Mouse (Mus musculus) heart, postnatal 36 days (tissue): ENCODE data around the gene Slc9a5. TPM values are rescaled to one million over a fixed set of nuclear protein-coding genes. Genes with fewer than 3 reads are reported as not detected.
A peak's percentile ranks its signal among the peaks of the same experiment; 100 is the strongest.

Source experiments
- DNase-seq, 2 experiments: peaks; one replicate each; pipeline ENCODE4 v3.0.0; 2021 to 2022
- intact Hi-C: fragments of 180-260 bp; cut with DNase I; formaldehyde crosslinking; loops from one replicate; pipeline ENCODE4 v1.15.1; 2025
- total RNA-seq, 2 experiments: library from RNA; stranded (reverse); gene quantifications; 2 replicates each; pipeline ENCODE4 v1.2.3; 2021

Slc9a5 gene
- total RNA-seq, 2 experiments from 2014 or later: 0.44 to 0.62 TPM

DNA sequence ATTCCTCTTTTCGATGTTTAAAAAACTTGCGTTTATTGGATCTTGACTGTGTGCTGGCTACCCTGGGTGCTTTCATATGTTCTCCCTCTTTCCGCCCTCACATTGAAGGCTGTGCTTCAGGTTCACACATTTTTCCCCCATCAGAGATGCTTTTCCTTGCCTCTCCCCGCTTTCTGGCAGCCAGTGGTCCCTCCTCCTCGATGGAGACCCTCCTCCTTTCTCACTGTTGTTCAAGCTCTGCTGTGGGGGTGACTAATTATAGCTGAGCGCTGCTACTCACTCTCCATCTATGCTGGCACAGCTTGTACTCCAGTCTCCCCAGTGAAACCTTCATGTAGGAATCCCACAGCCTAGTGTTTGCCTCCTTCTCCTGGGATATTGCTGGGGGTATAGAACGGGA lies 1.5 kb downstream of the Slc9a5 start:
- no peak for DNase-seq
- intact Hi-C loops: no loop called here

DNA sequence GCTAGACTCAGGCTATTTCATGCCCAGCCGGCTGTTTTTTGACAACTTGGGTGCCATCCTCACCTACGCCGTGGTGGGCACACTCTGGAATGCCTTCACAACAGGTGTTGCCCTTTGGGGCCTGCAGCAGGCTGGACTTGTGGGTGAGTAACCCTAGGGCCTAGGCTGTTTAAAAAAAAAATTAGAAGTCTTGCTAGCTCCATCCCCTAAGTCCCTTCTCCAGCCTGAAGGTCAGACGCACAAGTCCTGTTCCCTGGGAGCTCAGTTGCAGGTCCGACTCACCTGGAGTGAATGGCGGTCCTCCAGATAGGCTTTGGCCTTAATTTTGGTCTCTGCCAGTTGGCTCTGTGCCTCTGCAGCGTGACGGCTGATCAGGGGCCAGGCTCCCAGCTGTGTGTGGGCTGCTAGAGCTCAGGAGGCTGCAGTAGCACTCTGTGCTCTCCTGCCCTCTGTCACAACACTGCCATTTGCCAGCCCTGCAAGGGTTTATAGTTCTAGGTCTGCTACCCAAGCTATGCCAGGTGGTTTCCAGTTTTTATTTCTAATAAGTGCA lies 5.0 kb downstream of the Slc9a5 start:
- no peak for DNase-seq
- intact Hi-C loops: no loop called here

DNA sequence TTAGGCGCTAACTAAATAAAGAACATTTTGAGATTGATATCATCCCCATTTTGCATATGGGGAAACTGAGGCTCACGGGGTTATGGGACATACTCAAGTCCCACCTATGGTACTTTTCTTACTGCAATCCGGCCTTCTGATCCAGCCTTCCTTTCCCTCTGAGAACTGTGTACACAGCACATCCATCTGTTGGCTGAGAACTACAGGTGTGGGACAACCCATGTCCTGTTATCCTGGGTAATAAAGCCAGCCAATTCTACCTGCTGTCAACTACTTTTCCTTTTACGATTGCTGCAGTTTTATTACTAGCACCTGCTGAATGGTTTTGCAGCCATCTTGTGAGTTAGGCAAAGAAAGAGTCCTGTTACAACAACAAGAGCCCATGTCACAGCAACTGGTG lies 5.9 kb downstream of the Slc9a5 start:
- no peak for DNase-seq
- intact Hi-C loops: no loop called here

DNA sequence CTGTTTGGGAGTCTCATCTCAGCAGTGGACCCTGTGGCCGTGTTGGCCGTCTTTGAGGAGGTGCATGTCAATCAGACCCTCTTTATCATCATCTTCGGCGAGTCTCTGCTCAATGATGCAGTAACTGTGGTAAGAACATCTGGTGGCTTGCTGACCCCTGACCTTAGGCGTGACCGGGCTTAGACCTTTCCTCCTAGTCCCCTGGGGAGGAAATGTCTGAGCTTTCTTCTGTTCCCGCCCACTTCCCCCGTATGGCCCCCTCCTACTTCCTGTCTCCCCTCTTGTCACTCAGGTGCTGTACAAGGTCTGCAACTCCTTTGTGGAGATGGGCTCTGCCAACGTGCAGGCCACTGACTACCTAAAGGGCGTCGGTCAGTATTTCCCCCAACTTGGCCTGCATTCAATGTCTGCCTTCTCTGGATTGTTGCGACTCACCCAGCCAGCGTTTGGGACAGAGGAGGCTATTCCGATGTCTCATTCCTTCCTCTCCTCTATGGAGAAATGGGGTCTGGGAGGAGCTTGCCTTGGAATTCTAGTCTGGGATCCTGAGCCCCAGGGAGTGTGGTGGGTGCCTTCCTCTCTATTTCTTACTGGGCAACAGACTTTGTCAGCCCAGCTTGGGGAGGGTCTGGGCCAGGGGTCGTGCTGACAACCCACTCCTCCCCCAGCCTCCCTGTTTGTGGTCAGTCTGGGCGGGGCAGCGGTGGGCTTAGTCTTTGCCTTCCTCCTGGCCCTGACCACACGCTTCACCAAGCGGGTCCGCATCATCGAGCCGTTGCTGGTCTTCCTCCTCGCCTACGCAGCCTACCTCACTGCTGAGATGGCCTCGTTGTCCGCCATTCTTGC lies 6.8 kb downstream of the Slc9a5 start:
- intact Hi-C loops: loop anchor here (5.0 kb wide), 1 partner anchor 197 kb away; no protein-coding TSS in a partner anchor
- DNase-seq: peak in 1 of 2 experiments; percentile 42

DNA sequence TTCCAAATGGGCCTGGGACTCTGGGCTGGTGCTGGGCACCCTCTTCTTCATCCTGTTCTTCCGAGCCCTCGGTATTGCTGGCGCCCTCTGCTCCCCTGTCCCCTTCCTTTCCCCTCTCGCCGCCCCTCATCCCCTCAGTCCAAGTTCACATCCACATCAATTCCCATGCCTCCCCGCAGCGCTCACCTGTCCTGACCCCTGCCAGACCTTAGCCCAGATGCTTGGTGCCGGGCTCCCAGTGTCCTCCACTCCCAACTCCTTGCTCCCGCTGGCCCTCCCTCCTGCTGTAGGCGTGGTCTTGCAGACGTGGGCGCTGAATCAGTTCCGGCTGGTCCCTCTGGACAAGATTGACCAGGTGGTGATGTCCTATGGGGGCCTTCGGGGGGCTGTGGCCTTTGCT lies 8.0 kb downstream of the Slc9a5 start:
- intact Hi-C loops: loop anchor here (5.0 kb wide), 1 partner anchor 196 kb away; no protein-coding TSS in a partner anchor
- DNase-seq: no peak

DNA sequence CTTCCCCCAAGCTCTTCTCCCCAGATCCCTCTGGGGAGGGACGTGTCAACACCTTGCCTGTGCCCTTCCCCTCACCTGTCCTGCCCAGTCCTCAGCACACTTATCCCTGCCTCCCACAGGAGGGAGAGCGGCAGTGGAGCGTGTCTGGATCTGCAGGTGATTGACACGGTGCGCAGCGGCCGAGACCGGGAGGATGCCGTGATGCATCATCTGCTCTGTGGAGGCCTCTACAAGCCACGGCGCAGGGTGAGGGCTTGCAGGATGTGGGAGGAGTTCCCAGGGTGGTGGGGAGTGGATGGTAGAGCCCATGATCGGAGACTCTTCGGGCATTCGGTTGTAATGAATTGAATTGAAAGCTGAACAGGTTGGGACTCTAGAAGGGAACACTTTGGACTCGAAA lies 10.6 kb downstream of the Slc9a5 start:
- DNase-seq: no peak
- intact Hi-C loops: loop anchor here (2.0 to 5.0 kb wide), 3 partner anchors 38 to 193 kb away; no protein-coding TSS in a partner anchor

DNA sequence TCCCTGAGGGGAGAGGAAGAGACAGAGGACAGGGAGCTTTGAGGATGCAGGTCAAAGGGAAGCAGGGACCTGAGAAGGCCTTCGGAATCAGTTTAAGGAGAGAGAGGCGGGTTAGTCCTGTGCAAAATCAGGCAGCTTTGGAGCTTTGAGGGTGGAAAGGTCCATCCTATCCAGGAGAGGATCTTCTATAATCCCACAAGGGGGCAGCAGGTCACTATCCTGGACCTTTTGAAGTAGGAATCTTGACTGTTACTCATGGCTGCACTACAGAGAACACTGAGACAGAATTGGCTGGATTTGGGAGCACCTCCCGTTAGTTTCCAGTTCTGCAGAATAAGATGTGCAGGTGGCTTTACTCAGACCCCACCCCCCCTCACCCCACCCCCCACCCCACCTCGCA lies 11.0 kb downstream of the Slc9a5 start:
- intact Hi-C loops: loop anchor here (2.0 to 5.0 kb wide), 3 partner anchors 37 to 193 kb away; no protein-coding TSS in a partner anchor
- no peak for DNase-seq

DNA sequence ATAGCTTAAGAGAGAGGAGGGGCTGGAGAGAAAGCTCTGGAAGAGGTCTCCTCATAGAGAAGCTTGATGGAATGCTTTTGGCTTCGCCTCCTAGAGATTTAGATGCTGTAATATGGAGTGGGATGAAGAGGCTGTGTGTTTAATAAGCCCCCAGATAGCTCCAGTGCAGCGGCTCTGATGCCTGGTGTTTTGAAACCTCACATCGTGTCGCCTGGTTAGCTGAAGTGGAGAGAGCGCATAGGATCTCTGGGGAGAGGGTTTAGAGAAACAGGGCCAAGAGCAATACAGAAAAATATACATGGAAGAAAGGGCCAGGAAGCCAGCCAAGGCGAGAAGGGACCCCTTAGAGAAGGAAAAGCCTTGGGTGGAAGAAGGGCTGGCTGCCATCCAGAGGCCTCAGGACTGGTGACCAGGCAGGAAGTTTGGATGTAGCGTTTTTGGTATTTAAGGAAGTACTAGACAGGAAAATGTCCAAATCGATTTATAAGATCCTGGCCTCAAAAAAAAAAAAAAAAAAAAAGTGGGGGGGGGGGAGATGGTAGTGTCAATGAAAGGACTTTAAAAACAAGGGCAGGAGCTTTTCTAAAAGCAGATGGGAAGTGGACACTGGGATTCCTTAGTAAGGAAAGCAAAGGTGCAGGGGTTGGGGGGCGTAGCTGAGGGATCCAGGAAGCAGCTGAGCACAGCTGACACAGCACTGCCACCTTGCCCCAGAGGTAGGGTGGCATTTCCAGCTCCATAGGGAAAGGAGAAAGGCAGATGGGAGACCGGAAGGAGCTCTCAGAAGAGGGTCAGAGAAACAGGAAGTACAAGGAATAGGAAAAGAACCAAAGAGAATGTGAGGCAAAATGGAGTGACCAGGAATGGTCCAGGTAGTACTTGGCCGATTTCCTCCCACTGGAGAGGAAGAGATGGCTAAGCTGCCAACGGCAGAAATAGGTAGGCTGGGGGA lies 13.4 kb downstream of the Slc9a5 start:
- intact Hi-C loops: no loop called here
- peak; percentile 25 to 45 for DNase-seq

DNA sequence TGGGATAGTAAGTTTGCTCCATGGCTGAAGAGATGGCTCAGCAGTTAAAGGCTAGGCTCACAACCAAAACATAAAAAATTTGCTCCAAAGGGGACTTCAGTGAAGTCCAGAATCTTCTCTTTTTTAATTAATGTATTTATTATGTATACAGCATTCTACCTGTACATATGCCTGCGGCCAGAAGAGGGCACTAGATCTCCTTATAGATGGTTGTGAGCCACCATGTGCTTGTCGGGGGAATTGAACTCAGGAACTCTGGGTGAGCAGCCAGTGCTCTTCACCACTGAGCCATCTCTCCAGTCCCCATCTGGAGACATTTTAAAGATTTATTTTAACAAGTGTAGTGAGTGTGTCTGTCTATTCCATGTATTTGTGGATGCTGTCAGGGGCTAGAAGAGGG lies 18.5 kb downstream of the Slc9a5 start:
- intact Hi-C loops: no loop called here
- no peak for DNase-seq

DNA sequence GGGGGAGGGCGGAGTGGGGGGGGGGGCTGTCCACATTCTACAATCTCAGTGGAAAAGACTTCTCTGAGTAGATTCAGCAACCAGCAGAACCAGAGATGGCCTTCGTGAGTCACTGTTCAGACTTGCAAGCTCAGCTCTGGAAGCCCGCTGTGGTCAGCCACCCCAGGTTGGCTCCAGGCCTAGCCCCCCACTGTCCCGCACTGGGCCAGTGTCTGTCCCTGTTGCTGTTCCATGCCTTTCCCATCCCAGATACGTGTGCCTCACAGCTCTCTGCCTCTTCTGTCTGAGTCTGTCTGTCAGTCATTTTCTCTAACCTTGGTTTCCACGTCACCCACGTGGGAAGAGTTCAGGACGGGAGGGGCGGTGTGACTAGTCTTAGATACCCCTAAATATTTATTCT lies 23.8 kb downstream of the Slc9a5 start:
- intact Hi-C loops: no loop called here
- no peak for DNase-seq

DNA sequence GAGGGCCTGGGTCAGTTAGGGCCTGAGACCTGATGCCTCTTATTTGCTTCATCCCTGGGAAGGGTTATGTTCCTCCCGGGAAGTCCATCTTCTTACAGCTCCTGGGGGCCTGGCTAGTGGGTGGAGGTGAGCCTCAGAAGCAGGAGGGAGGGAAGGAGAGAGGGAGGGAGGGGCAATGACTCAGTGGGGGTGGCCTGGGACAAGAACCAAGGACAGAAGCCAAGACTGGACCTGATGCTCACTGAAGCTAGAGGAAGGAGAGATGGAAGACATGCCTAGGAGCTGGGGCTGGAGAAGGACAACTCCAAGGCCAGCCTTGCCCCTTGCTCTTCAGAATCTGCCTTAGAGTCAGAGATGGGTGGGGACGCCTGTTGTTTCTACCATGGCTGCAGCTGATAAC lies 24.4 kb downstream of the Slc9a5 start, which contains the start of gene Plekhg4:
Gene Plekhg4, plus strand, starts transcription at position 243 of the 400 bp plus-strand sequence.
- no peak for DNase-seq
- intact Hi-C loops: no loop called here

DNA sequence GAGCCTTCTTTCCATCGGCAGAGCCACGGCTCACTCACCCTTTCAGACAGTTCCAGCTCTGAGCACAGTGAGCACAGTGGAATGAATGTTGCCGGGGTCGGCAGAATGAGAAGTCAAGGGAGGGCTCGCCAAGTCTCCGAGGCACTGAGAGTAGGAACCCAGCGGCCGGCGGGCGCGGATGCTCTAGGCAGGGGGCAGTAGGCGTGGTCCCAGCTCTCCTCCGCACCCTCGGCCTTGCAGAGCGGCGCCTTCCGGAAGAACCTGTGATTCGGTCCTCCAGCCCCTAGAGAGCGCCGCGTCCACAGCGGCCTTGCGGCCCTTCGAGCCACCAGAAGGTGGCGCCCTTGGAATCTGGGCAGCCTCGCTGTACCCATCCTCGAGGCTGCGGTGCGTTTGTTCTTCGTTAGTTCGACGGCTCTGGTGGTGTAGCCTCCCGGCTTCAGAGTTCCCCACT lies 25.9 kb downstream of the Slc9a5 start:
- peak in 1 of 2 experiments; percentile 46 for DNase-seq
- intact Hi-C loops: no loop called here

DNA sequence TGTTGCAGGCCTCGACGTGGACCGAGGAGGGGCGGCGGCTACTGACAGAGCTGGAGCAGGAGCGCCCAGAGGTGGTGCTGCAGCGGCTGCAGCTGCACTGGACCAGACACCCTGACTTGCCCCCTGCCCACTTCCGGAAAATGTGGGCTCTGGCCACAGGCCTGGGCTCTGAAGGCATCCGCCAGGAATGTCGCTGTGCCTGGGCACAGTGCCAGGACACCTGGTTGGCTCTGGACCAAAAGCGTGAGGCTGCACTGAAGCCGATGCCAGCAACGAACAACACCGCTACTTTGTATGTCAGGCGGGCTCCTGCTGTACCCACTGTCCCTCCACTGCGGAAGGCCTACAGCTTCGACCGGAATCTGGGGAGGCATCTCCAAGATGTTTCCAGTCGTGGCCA lies 30.0 kb downstream of the Slc9a5 start:
- intact Hi-C loops: no loop called here
- DNase-seq: peak; percentile 34 to 48

DNA sequence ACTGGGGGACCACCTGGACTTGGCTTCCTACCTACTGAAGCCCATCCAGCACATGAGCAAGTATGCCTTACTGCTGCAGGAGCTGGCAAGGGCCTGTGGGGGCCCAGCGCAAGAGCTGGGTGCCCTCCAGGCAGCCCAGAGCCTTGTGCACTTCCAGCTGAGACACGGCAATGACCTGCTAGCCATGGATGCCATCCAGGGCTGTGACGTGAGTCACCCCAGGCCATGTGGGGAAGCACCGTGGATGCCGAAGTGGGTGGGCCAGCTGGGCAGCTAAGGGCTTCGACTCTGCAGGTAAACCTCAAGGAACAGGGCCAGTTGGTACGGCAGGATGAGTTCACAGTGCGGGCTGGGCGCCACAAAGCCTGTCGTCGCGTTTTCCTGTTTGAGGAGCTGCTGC lies 31.7 kb downstream of the Slc9a5 start:
- intact Hi-C loops: no loop called here
- DNase-seq: no peak

DNA sequence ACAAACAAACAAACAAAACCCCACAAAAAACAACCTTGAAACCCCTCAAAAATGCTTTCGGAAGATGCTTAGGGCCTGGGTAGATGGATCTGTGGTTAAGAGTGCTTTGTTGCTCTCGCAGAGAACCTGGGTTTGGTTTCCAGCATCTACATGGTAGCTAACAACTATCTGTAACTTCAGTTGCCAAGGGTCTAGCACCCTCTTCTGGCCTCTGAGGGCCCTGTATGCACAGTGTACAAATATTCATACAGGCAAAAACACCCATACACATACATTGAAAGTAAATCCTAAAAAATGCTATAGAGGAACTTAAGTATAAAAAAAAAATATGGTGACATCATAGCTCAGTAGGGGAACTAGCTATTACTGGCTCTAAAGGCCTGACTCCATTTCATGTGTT lies 35.4 kb downstream of the Slc9a5 start:
- intact Hi-C loops: no loop called here
- DNase-seq: no peak

DNA sequence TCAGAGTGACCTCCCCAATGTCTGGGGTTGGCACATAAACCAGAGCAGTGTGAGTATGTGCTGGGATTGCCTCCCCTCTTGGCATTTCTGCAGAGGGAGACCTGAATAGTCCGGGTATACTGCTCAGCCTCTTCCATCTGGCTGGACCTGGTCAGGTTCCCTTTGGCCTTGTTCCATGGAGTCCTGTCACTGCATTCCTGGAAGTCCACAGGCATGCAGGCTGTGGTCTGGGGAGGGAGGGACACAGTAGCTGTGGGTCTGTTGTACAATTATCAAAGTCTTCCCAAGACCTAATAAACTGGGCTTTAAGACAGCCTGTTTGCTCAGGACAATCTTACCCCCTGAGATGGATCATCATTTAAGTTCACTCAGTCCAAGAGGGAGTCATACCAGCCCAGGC lies 38.5 kb downstream of the Slc9a5 start:
- intact Hi-C loops: no loop called here
- DNase-seq: no peak

DNA sequence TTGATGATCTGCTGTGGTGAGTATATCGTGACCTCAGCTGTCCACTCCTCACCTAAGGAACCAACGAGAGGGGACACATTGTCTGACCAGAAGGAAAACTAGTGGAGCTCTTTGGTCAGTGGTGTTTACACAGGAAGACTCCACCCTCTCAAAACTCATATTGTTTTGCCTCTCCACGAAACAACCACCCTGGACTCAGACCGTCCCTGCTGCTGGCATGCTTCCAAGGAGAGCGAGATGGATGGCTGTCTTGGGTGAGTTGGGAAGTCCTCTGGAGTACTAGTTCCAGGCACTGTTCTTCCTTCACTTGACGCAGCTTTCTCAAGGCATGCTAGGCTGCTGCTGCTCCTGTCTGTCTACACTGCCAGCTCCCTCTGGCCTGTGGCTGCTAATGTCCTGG lies 40.5 kb downstream of the Slc9a5 start:
- intact Hi-C loops: no loop called here
- DNase-seq: peak; percentile 39 to 41

DNA sequence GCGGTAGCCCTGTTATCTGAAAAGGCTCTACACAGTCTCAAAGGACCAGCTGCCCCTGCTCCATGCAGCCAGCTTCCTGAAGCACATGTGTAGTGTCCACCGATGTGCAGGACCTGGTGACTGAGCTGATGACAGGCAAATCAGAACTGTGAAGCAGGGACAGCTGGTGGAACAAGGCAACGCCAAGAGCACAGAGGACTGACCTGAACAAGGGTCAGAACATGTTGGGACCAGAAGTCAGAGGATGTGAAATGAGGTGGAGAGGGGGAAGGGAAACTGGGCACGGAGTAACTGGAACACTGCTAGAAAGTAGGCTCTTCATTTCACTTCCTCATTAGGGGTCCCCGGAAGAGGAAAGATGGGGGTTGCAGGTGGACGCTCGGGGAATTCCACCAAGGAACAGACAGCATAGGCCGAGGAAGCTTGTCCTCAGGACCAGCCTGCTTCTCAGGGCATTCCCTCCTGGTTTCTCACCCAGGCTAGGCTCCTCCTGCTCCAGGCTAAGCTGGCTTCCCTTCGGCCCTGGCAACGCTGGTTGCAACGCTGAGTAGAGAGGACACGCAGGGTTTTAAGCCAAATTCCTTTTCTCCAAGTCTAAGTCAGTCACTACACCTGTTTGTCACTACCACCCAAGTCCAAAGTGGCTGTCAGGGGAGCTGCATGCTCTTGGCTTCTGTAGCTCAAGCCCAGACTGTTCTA lies 44.6 kb downstream of the Slc9a5 start:
- intact Hi-C loops: no loop called here
- no peak for DNase-seq

DNA sequence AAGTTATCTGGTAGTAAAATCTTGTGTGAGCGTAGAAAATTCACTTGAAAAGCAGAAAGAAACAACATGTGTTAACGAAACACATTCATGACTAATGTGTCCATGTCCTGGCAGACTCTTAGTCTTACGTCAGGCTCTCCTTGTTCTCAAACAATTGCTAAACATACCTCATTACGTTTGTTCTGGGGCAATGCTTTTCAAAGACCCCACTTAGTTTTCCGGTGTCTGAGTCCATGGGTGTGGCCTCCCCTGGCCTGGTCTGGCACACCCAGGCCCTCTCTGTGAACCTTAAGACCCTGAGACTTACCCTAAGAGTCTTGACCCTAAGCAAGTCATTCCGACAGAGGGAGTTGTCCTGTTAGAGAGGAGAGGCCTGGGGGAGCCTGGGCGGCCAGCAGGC lies 45.3 kb downstream of the Slc9a5 start:
- intact Hi-C loops: no loop called here
- no peak for DNase-seq

DNA sequence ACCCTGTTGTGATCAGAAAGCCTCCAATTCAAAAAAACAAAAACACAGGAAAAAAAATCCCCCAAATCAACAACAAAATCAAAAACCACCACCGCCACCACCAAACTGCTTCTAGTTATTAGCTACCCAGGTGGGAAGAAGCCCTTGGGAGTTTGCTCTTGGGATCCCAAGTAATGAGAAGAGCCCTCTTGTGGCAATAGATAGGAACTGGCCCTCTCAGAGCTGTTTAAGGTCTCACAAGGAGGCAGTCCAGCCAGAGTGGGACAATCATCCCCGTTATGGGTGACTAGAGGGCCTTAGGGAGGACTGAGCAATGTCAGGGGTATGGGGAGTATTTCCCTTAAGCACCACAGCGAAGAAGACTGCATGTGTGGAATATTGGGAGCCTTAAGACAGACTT lies 49.1 kb downstream of the Slc9a5 start:
- peak; percentile 41 to 44 for DNase-seq
- intact Hi-C loops: loop anchor here (2.0 kb wide), 2 partner anchors 21 to 39 kb away; no protein-coding TSS in a partner anchor
